Mouse (Mus musculus): ENCODE data around the gene Cyct. TPM values are rescaled to one million over a fixed set of nuclear protein-coding genes. Genes with fewer than 3 reads are reported as not detected.

Cyct gene
- polyA plus RNA-seq, 1 experiment from 2014 or later, result not detected

- WGBS, result 86% methylated on average over 5 of the region's 5 CpGs
- Histone ChIP-seq H3K4me2 (replicated peaks; ENCODE audit: low read depth, low read length) (no peak overlapping the region), H3K9ac (replicated peaks; ENCODE audit: low read depth, low read length) (no peak overlapping the region), H3K27ac (ENCODE audit: low read length) (no peak overlapping the region), H3K4me1 (ENCODE audit: control insufficient read depth, insufficient read depth, low read length) (no peaks in the 10 kb centered on the region), H3K36me3 (ENCODE audit: control insufficient read depth, insufficient read depth, low read length) (no peaks in the 10 kb centered on the region), H3K4me3 (ENCODE audit: low read depth, low read length) (no peak overlapping the region), H3K9me3 (ENCODE audit: control insufficient read depth, low read depth, low read length) (no peaks in the 10 kb centered on the region), H3K27me3 (ENCODE audit: control insufficient read depth, insufficient read depth, low read length) (no peaks in the 10 kb centered on the region)
- no peak for ATAC-seq (ENCODE audit: insufficient number of reproducible peaks, insufficient read depth, low FRiP score, low read depth)
Measured at GRCm38 (mm10) chr2:76324463-76324862, 35.8 kb downstream of the Cyct start.

- H3K4me1 ChIP-seq (ENCODE audit: control insufficient read depth, insufficient read depth, low read length), result no peaks in the 10 kb centered on the region
- no peak overlapping the region for H3K4me3 ChIP-seq (ENCODE audit: low read depth, low read length)
- WGBS, result 82% methylated on average over 21 of the region's 21 CpGs
- H3K9me3 ChIP-seq (ENCODE audit: control insufficient read depth, low read depth, low read length), result no peaks in the 10 kb centered on the region
- no peak overlapping the region for H3K27ac ChIP-seq (ENCODE audit: low read length)
- no peak overlapping the region for H3K4me2 ChIP-seq (replicated peaks; ENCODE audit: low read depth, low read length)
- no peak for ATAC-seq (ENCODE audit: insufficient number of reproducible peaks, insufficient read depth, low FRiP score, low read depth)
- no peaks in the 10 kb centered on the region for H3K27me3 ChIP-seq (ENCODE audit: control insufficient read depth, insufficient read depth, low read length)
- no peaks in the 10 kb centered on the region for H3K36me3 ChIP-seq (ENCODE audit: control insufficient read depth, insufficient read depth, low read length)
- no peak overlapping the region for H3K9ac ChIP-seq (replicated peaks; ENCODE audit: low read depth, low read length)
Measured at GRCm38 (mm10) chr2:76323185-76323875, 36.9 kb downstream of the Cyct start.

GRCm38 (mm10) chr2:76320336-76320735 lies 39.9 kb downstream of the Cyct start:
- no peak overlapping the region for H3K27ac ChIP-seq (ENCODE audit: low read length)
- H3K36me3 ChIP-seq (ENCODE audit: control insufficient read depth, insufficient read depth, low read length), result no peaks in the 10 kb centered on the region
- WGBS, result 89% methylated on average over 6 of the region's 6 CpGs
- H3K4me1 ChIP-seq (ENCODE audit: control insufficient read depth, insufficient read depth, low read length), result no peaks in the 10 kb centered on the region
- no peaks in the 10 kb centered on the region for H3K9me3 ChIP-seq (ENCODE audit: control insufficient read depth, low read depth, low read length)
- no peak overlapping the region for H3K4me3 ChIP-seq (ENCODE audit: low read depth, low read length)
- ATAC-seq (ENCODE audit: insufficient number of reproducible peaks, insufficient read depth, low FRiP score, low read depth), result no peak
- no peaks in the 10 kb centered on the region for H3K27me3 ChIP-seq (ENCODE audit: control insufficient read depth, insufficient read depth, low read length)
- no peak overlapping the region for H3K9ac ChIP-seq (replicated peaks; ENCODE audit: low read depth, low read length)
- no peak overlapping the region for H3K4me2 ChIP-seq (replicated peaks; ENCODE audit: low read depth, low read length)

GRCm38 (mm10) chr2:76319231-76319630 lies 41.0 kb downstream of the Cyct start:
- Histone ChIP-seq H3K4me1 (ENCODE audit: control insufficient read depth, insufficient read depth, low read length) (no peaks in the 10 kb centered on the region), H3K4me2 (replicated peaks; ENCODE audit: low read depth, low read length) (no peak overlapping the region)
- WGBS, result 84% methylated on average over 6 of the region's 6 CpGs

More at GRCm38 (mm10) chr2:76319231-76319630, 41.0 kb downstream of the Cyct start:
- H3K27me3 ChIP-seq (ENCODE audit: control insufficient read depth, insufficient read depth, low read length), result no peaks in the 10 kb centered on the region
- H3K9ac ChIP-seq (replicated peaks; ENCODE audit: low read depth, low read length), result no peak overlapping the region
- H3K36me3 ChIP-seq (ENCODE audit: control insufficient read depth, insufficient read depth, low read length), result no peaks in the 10 kb centered on the region
- H3K27ac ChIP-seq (ENCODE audit: low read length), result no peak overlapping the region
- no peak for ATAC-seq (ENCODE audit: insufficient number of reproducible peaks, insufficient read depth, low FRiP score, low read depth)
- no peaks in the 10 kb centered on the region for H3K9me3 ChIP-seq (ENCODE audit: control insufficient read depth, low read depth, low read length)
- no peak overlapping the region for H3K4me3 ChIP-seq (ENCODE audit: low read depth, low read length)

Small RNA genes within 50 kb of the gene (microRNA-seq; reads per million reads assigned to microRNA genes)
- not detected for gene Gm44337

Other genes with a start within 250 kb of the Cyct start
- 0.12 and 0.46 TPM in 2 replicates for gene Pde11a, start 21.7 kb downstream of the Cyct start, polyA plus RNA-seq (2014; fragmentation: Nextera tagmentation; extraction: Ambion mirVana)
- 16.7 and 17.2 TPM in 2 replicates for gene Rbm45, start 9.5 kb upstream of the Cyct start, polyA plus RNA-seq (2014; fragmentation: Nextera tagmentation; extraction: Ambion mirVana)
- 12.7 and 14.7 TPM in 2 replicates for gene Osbpl6, start 46.1 kb upstream of the Cyct start, polyA plus RNA-seq (2014; fragmentation: Nextera tagmentation; extraction: Ambion mirVana)